Mouse (Mus musculus) cerebellum, adult 2 months (tissue): ENCODE results near the gene Gchfr.

Source experiments
- CTCF ChIP-seq: fragments of 200-500 bp; IDR thresholded peaks from 2 replicates; pipeline ENCODE4 v1.5.1; 2011; ENCODE audit warnings: low read depth, mild to moderate bottlenecking, control low read depth, low read length, moderate library complexity, borderline replicate concordance; ENCODE audit not compliant: insufficient read depth
- POLR2A ChIP-seq: fragments of 200-500 bp; IDR thresholded peaks from 2 replicates; pipeline ENCODE4 v1.6.1; 2011; ENCODE audit warnings: low read length, control low read depth, borderline replicate concordance; ENCODE audit not compliant: insufficient read depth

DNA sequence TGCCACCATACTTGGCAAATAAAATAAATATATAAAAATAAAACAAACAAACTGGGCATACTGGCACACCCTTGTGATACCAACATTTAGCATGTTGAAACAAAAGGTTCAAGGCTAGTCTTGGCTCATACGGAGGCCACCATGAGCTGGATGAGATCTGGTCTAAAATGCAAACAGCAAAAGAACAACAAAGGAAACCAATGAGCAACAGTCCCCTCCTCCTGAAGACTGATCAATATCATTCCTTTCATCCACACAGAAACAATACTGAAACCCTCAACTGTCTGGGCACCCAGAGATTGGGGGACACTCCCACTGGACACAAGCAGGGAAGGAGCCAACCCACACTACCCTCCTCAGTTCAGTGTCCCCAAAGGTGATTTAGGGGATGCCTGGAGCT is 29.9 kb downstream of the Gchfr start:
- TF ChIP-seq CTCF (no peak), POLR2A (no peak)
